Mouse (Mus musculus) forebrain, embryonic 16.5 days (tissue): Measurements from ENCODE around the gene Slc51a. TPM values are rescaled to one million over a fixed set of nuclear protein-coding genes. Genes with fewer than 3 reads are reported as not detected.

Experiments used
- ATAC-seq: fragments of 200-750 bp; cut with Nextera tagmentation; 2 replicates; pipeline ENCODE4 v1.8.0; 2017; ENCODE audit warnings: mild to moderate bottlenecking, moderate library complexity
- H3K27ac ChIP-seq: fragments of 300-500 bp; sonication (generic); 2 replicates; pipeline ENCODE4 v1.5.1; 2014; ENCODE audit warnings: low read length, control low read depth
- H3K27me3 ChIP-seq: fragments of 300-500 bp; sonication (generic); replicated peaks from 2 replicates; pipeline ENCODE4 v1.6.1; 2014; ENCODE audit warnings: low read length; ENCODE audit not compliant: control insufficient read depth, insufficient read depth
- H3K36me3 ChIP-seq: fragments of 300-500 bp; sonication (generic); 2 replicates; pipeline ENCODE4 v1.6.1; 2014; ENCODE audit not compliant: control insufficient read depth, insufficient read depth
- H3K4me1 ChIP-seq: fragments of 300-500 bp; sonication (generic); replicated peaks from 2 replicates; pipeline ENCODE4 v1.6.1; 2014; ENCODE audit warnings: low read length; ENCODE audit not compliant: control insufficient read depth, insufficient read depth
- H3K4me2 ChIP-seq: fragments of 300-500 bp; sonication (generic); 2 replicates; pipeline ENCODE4 v1.6.1; 2014; ENCODE audit warnings: mild to moderate bottlenecking, low read length, control low read depth
- H3K4me3 ChIP-seq: fragments of 300-500 bp; sonication (generic); replicated peaks from 2 replicates; pipeline ENCODE4 v1.5.1; 2014; ENCODE audit warnings: mild to moderate bottlenecking, low read length, control low read depth
- H3K9ac ChIP-seq: fragments of 300-500 bp; sonication (generic); replicated peaks from 2 replicates; pipeline ENCODE4 v1.6.1; 2014; ENCODE audit warnings: low read depth, low read length, control low read depth
- H3K9me3 ChIP-seq: fragments of 300-500 bp; sonication (generic); 2 replicates; pipeline ENCODE4 v1.6.1; 2016; ENCODE audit warnings: low read length; ENCODE audit not compliant: control insufficient read depth
- WGBS: fragments of 180-500 bp; shearing (Covaris S2); extraction: QIAGEN DNeasy Blood & Tissue Kit; methylation state at CpG from one replicate; pipeline ENCODE4 v1.1.7; 2014; 5-methylcytosine and 5-hydroxymethylcytosine counted together
- polyA plus RNA-seq: library from polyadenylated mRNA; unstranded; fragments of >200 nt; fragmentation: Nextera tagmentation; extraction: Ambion mirVana; gene quantifications from 2 replicates; pipeline ENCODE4 v1.2.1, GENCODE M21; 2015

The Slc51a gene
- polyA plus RNA-seq, 1 experiment from 2014 or later = 0.09 TPM

DNA sequence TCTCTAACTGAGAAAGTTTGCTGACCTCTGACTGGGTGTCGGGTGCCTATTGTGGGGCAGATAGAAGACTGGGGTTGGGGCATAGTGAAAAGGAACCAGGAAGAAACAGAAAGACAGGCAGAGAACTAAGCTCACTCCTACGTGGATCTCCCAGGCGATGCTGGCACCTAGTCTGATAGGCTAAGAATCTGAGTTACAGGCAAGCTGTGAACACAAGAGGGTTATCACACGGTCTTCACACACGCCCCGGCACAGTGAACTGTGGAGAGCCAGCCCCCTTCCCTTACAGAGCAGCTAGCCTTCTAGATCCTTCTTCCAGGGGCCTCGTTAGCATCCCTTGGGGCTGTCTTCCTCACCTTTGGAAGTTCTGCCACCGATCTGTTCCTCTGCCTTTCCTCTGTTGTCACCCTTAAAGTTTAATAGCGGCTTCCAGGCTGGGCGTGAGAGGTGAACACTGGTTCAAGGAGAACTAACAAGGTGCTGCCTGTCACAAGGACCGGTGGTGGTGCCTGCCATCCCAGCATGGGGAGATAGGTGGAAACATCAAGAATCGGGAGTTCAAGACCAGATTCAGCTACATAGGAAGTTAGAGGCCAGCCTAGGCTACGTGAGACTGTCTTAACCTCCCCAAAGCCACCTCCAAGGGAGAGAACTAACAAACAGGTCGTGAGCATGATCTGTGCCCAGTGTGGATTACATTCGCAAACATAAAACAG lies 32.1 kb upstream of the Slc51a start:
- H3K4me3 ChIP-seq = no peak overlapping the region
- no peak for ATAC-seq
- no peaks in the 10 kb centered on the region for H3K36me3 ChIP-seq
- H3K9me3 ChIP-seq = no peaks in the 10 kb centered on the region
- no peaks in the 10 kb centered on the region for H3K27me3 ChIP-seq
- no peak overlapping the region for H3K9ac ChIP-seq
- peaks cover 21% of the 10 kb centered on the region for H3K4me1 ChIP-seq
- H3K27ac ChIP-seq = no peak overlapping the region
- WGBS = 81% methylated on average over 15 of the region's 15 CpGs
- H3K4me2 ChIP-seq = no peak overlapping the region

DNA sequence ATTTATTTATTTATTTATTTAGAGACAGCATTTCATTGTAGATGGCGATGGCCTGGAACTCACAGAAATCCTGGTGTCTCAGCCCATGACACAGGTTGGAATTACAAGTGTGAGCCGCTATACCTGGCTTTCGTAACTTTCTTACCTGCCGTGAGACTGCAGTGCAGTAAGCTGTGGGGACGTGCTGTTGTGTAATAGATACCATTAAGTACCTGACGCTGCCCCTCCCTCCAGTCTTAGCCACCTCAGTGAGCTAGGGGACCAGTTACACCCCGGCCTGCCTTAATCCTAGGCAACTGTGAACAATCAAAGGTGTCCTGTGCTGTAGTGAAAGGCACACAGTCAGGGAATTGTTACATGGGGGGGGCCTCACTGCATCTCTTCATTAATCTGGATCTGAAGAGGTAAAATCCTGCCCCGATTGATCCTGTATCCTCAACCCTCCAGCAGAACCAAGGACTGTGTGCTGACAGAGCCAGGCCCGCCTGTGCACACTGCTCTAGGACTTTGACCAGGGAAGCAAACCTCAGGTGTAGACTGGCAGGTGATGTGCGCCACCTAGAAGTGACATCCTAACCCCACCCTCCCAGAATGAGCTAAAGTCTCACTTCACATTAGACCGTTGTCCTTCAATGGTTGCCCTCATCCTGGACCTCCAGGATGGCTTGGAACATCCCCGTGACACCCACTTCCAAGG lies 30.3 kb upstream of the Slc51a start:
- Histone ChIP-seq H3K27me3 (no peaks in the 10 kb centered on the region), H3K4me3 (no peak overlapping the region), H3K27ac (no peak overlapping the region), H3K4me1 (peaks cover 14% of the 10 kb centered on the region), H3K9ac (no peak overlapping the region), H3K9me3 (no peaks in the 10 kb centered on the region), H3K36me3 (no peaks in the 10 kb centered on the region), H3K4me2 (no peak overlapping the region)
- ATAC-seq = no peak
- 84% methylated on average over 12 of the region's 12 CpGs for WGBS

GRCm38 (mm10) chr16:32516006-32516962 lies 28.6 kb upstream of the Slc51a start:
- no peaks in the 10 kb centered on the region for H3K27me3 ChIP-seq
- H3K4me3 ChIP-seq = peak overlapping the region; percentile 19; the same call in 1 of the 2 replicates
- H3K4me1 ChIP-seq = peaks cover 14% of the 10 kb centered on the region
- WGBS = 7% methylated on average over 21 of the region's 21 CpGs
- H3K9me3 ChIP-seq = no peaks in the 10 kb centered on the region
- peak; percentile 95 for ATAC-seq
- H3K36me3 ChIP-seq = no peaks in the 10 kb centered on the region
- peak overlapping the region; percentile 65 for H3K9ac ChIP-seq
- H3K27ac ChIP-seq = peak overlapping the region; percentile 97
- peak overlapping the region; percentile 46 for H3K4me2 ChIP-seq

DNA sequence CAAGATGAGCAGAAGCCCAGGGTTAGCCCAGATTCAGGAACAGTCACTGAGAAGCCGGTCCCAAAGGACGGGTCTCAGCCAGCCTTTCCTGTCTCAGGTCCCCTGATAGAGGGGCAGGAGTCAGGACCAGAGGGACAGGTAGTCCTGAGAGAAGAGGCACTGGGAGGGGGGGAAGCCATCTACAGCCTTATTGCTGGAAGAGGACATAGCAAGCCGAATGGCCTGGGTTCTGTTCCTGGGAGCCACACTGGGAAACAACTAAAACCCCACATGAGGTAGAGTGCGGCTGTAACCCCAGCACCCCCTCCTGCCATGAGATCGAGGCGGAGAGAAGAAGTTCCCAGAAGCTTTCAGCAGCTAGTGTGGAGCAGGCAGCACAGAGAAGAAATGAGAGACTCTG lies 26.3 kb upstream of the Slc51a start:
- Histone ChIP-seq H3K36me3 (no peaks in the 10 kb centered on the region), H3K4me1 (peaks cover 22% of the 10 kb centered on the region), H3K4me2 (no peak overlapping the region), H3K4me3 (no peak overlapping the region), H3K27me3 (no peaks in the 10 kb centered on the region), H3K9me3 (no peaks in the 10 kb centered on the region), H3K9ac (no peak overlapping the region), H3K27ac (no peak overlapping the region)
- no peak for ATAC-seq
- WGBS = 92% methylated on average over 6 of the region's 6 CpGs

DNA sequence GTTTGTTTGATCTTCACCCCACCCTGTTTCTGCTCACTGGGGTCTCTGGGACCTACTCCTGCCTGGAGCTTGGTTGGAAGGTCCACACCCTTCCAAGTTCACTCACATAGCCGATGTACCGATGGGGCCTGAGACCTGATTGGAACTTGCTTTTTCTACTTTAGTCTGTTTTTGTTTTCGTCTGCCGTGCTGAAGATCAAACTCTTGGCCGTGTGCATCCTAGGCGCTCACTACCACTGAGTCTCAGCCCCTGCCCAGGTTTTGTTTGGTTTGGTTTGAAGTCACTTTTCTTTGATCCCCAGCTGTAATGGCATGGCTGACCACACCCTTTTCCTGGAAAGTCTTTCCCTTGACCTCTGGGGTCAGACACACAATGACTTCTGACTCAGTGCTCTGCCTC lies 25.7 kb upstream of the Slc51a start:
- no peaks in the 10 kb centered on the region for H3K9me3 ChIP-seq
- WGBS = 87% methylated on average over 6 of the region's 6 CpGs
- H3K36me3 ChIP-seq = no peaks in the 10 kb centered on the region
- H3K4me1 ChIP-seq = peaks cover 26% of the 10 kb centered on the region
- no peak overlapping the region for H3K9ac ChIP-seq
- H3K27me3 ChIP-seq = no peaks in the 10 kb centered on the region
- no peak overlapping the region for H3K4me3 ChIP-seq
- H3K4me2 ChIP-seq = no peak overlapping the region
- no peak overlapping the region for H3K27ac ChIP-seq
- ATAC-seq = no peak

- peaks cover 26% of the 10 kb centered on the region for H3K4me1 ChIP-seq
- 72% methylated on average over 3 of the region's 3 CpGs for WGBS
- H3K4me3 ChIP-seq = no peak overlapping the region
- H3K27ac ChIP-seq = no peak overlapping the region
- H3K9me3 ChIP-seq = no peaks in the 10 kb centered on the region
- ATAC-seq = no peak
- H3K27me3 ChIP-seq = no peaks in the 10 kb centered on the region
- H3K9ac ChIP-seq = no peak overlapping the region
- H3K36me3 ChIP-seq = no peaks in the 10 kb centered on the region
- H3K4me2 ChIP-seq = no peak overlapping the region
Observed at GRCm38 (mm10) chr16:32512921-32513320, 25.2 kb upstream of the Slc51a start.

- Histone ChIP-seq H3K4me3 (no peak overlapping the region), H3K4me2 (no peak overlapping the region), H3K36me3 (no peaks in the 10 kb centered on the region), H3K4me1 (peaks cover 26% of the 10 kb centered on the region), H3K27ac (no peak overlapping the region), H3K27me3 (no peaks in the 10 kb centered on the region), H3K9me3 (no peaks in the 10 kb centered on the region), H3K9ac (no peak overlapping the region)
- ATAC-seq = no peak
- 91% methylated on average over 8 of the region's 8 CpGs for WGBS
Observed at GRCm38 (mm10) chr16:32511827-32512490, 24.3 kb upstream of the Slc51a start.

- Histone ChIP-seq H3K27me3 (no peaks in the 10 kb centered on the region), H3K36me3 (no peaks in the 10 kb centered on the region), H3K9ac (no peak overlapping the region), H3K4me1 (peaks cover 21% of the 10 kb centered on the region), H3K4me3 (no peak overlapping the region), H3K4me2 (no peak overlapping the region), H3K27ac (no peak overlapping the region), H3K9me3 (no peaks in the 10 kb centered on the region)
- WGBS = 86% methylated on average over 3 of the region's 3 CpGs
- ATAC-seq = no peak
Observed at GRCm38 (mm10) chr16:32511338-32511734, 23.7 kb upstream of the Slc51a start.
